Mouse (Mus musculus) left cerebral cortex, postnatal 10 days (tissue): Measurements from ENCODE around the gene Asdurf. TPM values are rescaled to one million over a fixed set of nuclear protein-coding genes. Genes with fewer than 3 reads are reported as not detected.

Experiments used
- total RNA-seq, 2 experiments: library from RNA; stranded (reverse); gene quantifications; 2 replicates each; pipeline ENCODE4 v1.2.3; 2021

The Asdurf gene
- total RNA-seq, 2 experiments from 2014 or later: 8.8 TPM; not detected in 1

Other genes with a start within 250 kb of the Asdurf start
- not detected for gene 1700019A02Rik, start 165.0 kb downstream of the Asdurf start, total RNA-seq
- 10 to 100 TPM; 10.4 to 12.0 TPM for gene Pms1, start 55.6 kb downstream of the Asdurf start, total RNA-seq
- 1 to 10 TPM; 5.9 to 6.7 TPM for gene Ormdl1, start 55.5 kb downstream of the Asdurf start, total RNA-seq
- gene Gm28778, start 55.5 kb downstream of the Asdurf start, total RNA-seq: not detected
- gene Osgepl1, start 39.0 kb downstream of the Asdurf start, total RNA-seq: 10 to 100 TPM; 16.1 to 19.7 TPM
- under 1 TPM; 0.19 to 0.30 TPM for gene Gm28551, start within 50 bp of the Asdurf start, total RNA-seq
- 10 to 100 TPM; 30.2 to 33.2 TPM for gene Asnsd1, start 133 bp upstream of the Asdurf start, total RNA-seq